Mouse (Mus musculus) brain, embryonic 14.5 days (tissue): ENCODE data around the gene Dnajc16.

Experiments
- CTCF ChIP-seq: fragments of 200-500 bp; IDR thresholded peaks from 2 replicates; pipeline ENCODE4 v1.5.1; 2012; ENCODE audit warnings: inconsistent platforms, mild to moderate bottlenecking, moderate library complexity, borderline replicate concordance; ENCODE audit not compliant: insufficient read depth, insufficient read length; ENCODE audit errors: extremely low read depth
- POLR2A ChIP-seq: fragments of 200-500 bp; IDR thresholded peaks from 2 replicates; pipeline ENCODE4 v1.6.1; 2012; ENCODE audit warnings: mild to moderate bottlenecking, inconsistent platforms, borderline replicate concordance; ENCODE audit not compliant: poor library complexity, insufficient read depth, insufficient read length, severe bottlenecking; ENCODE audit errors: extremely low read depth

GRCm38 (mm10) chr4:141767353-141768036, 23.2 kb downstream of the Dnajc16 start:
- no peak for TF ChIP-seq CTCF
- no peak for TF ChIP-seq POLR2A
